Mouse (Mus musculus) CH12.LX (cell line): Measurements from ENCODE around the gene Arhgef40. TPM values are rescaled to one million over a fixed set of nuclear protein-coding genes. Genes with fewer than 3 reads are reported as not detected.

Experiments used
- DNase-seq: peaks from one replicate; pipeline ENCODE4 v3.0.0-alpha.2; 2013; ENCODE audit errors: extremely low read depth
- H3K27ac ChIP-seq: 2 replicates; pipeline ENCODE4 v1.5.1; 2012; ENCODE audit warnings: low read depth, mild to moderate bottlenecking, control low read depth, moderate library complexity; ENCODE audit not compliant: insufficient read depth
- H3K27me3 ChIP-seq: replicated peaks from 2 replicates; pipeline ENCODE3; 2012; ENCODE audit warnings: inconsistent platforms
- H3K36me3 ChIP-seq, 2 experiments: replicated peaks in 1 of 2; 2 replicates each; pipeline versions ENCODE3 to v1.6.1; 2012; ENCODE audit warnings: inconsistent platforms in 1 of 2, low read length in 1 of 2, mild to moderate bottlenecking in 1 of 2, mixed read lengths in 1 of 2, moderate library complexity in 1 of 2; ENCODE audit not compliant: control insufficient read depth in 1 of 2, insufficient read depth in 1 of 2
- H3K4me1 ChIP-seq, 2 experiments: 2 replicates each; pipeline ENCODE4 v1.6.1; 2012; ENCODE audit warnings: inconsistent platforms in 1 of 2, moderate library complexity in 1 of 2; ENCODE audit not compliant: insufficient read depth in 2 of 2, control insufficient read depth in 1 of 2
- H3K4me2 ChIP-seq: 2 replicates; pipeline ENCODE4 v1.6.1; 2012; ENCODE audit warnings: low read depth, mild to moderate bottlenecking, control low read depth; ENCODE audit not compliant: poor library complexity, insufficient read depth, severe bottlenecking
- H3K4me3 ChIP-seq, 3 experiments: fragments of 150-350 bp in 1 of 3; sonication (generic) in 1 of 3; replicated peaks in 1 of 3; 2 replicates each; pipeline versions ENCODE3 to v1.5.1; 2011 to 2012; ENCODE audit warnings: low read depth in 2 of 3, low read length in 2 of 3, mild to moderate bottlenecking in 2 of 3, moderate library complexity in 2 of 3, control low read depth in 1 of 3, improper control_type of control experiment in 1 of 3, inconsistent platforms in 1 of 3, mixed read lengths in 1 of 3; ENCODE audit not compliant: poor library complexity in 1 of 3
- H3K79me2 ChIP-seq: replicated peaks from 2 replicates; pipeline ENCODE4 v1.6.1; 2012; ENCODE audit warnings: mild to moderate bottlenecking, moderate library complexity; ENCODE audit not compliant: control insufficient read depth, poor library complexity, insufficient read depth, severe bottlenecking; ENCODE audit errors: extremely low read depth
- H3K9ac ChIP-seq: 2 replicates; pipeline ENCODE4 v1.6.1; 2012; ENCODE audit warnings: low read depth, mild to moderate bottlenecking, control low read depth, moderate library complexity; ENCODE audit not compliant: insufficient read depth
- H3K9me3 ChIP-seq: replicated peaks from 2 replicates; pipeline ENCODE3; 2012; ENCODE audit warnings: low read length, inconsistent platforms, mixed read lengths
- CHD1 ChIP-seq: IDR thresholded peaks from 2 replicates; pipeline ENCODE4 v1.6.1; 2012; ENCODE audit warnings: low read depth, low read length, improper control_type of control experiment, inconsistent platforms
- CHD2 ChIP-seq: IDR thresholded peaks from 2 replicates; pipeline ENCODE4 v1.6.1; 2011; ENCODE audit warnings: low read length, improper control_type of control experiment
- CTCF ChIP-seq, 2 experiments: IDR thresholded peaks in 1 of 2; conservative IDR thresholded peaks in 1 of 2; 2 replicates each; pipeline ENCODE4 v1.5.1; 2011 to 2012; ENCODE audit warnings: low read depth in 2 of 2, low read length in 2 of 2, improper control_type of control experiment in 1 of 2, inconsistent platforms in 1 of 2, mild to moderate bottlenecking in 1 of 2, moderate library complexity in 1 of 2
- E2F4 ChIP-seq: IDR thresholded peaks from 2 replicates; pipeline ENCODE4 v1.6.1; 2011; ENCODE audit warnings: low read depth, low read length, improper control_type of control experiment; ENCODE audit not compliant: insufficient replicate concordance
- ETS1 ChIP-seq: conservative IDR thresholded peaks from 2 replicates; pipeline ENCODE4 v1.6.1; 2012; ENCODE audit warnings: low read depth, mild to moderate bottlenecking, inconsistent platforms, low read length, improper control_type of control experiment, moderate library complexity
- GABPA ChIP-seq: IDR thresholded peaks from 2 replicates; pipeline ENCODE4 v1.6.1; 2012; ENCODE audit warnings: low read depth, low read length, improper control_type of control experiment, inconsistent platforms; ENCODE audit not compliant: insufficient replicate concordance
- HCFC1 ChIP-seq: IDR thresholded peaks from 2 replicates; pipeline ENCODE4 v1.6.1; 2012; ENCODE audit warnings: low read depth, mild to moderate bottlenecking, inconsistent platforms, low read length, improper control_type of control experiment
- JUN ChIP-seq: IDR thresholded peaks from 2 replicates; pipeline ENCODE4 v1.6.1; 2011; ENCODE audit warnings: low read depth, mild to moderate bottlenecking, low read length, improper control_type of control experiment, moderate library complexity; ENCODE audit not compliant: insufficient read depth
- JUND ChIP-seq: conservative IDR thresholded peaks from 2 replicates; pipeline ENCODE4 v1.6.1; 2011; ENCODE audit warnings: low read depth, low read length, improper control_type of control experiment
- KAT2A ChIP-seq: IDR thresholded peaks from 2 replicates; pipeline ENCODE4 v1.6.1; 2012; ENCODE audit warnings: low read length, improper control_type of control experiment, inconsistent platforms; ENCODE audit not compliant: insufficient replicate concordance
- MAZ ChIP-seq: IDR thresholded peaks from 2 replicates; pipeline ENCODE4 v1.6.1; 2012; ENCODE audit warnings: low read depth, mild to moderate bottlenecking, inconsistent platforms, low read length, improper control_type of control experiment, moderate library complexity
- MEF2A ChIP-seq: IDR thresholded peaks from 2 replicates; pipeline ENCODE4 v1.6.1; 2014; ENCODE audit warnings: low read depth, mild to moderate bottlenecking, inconsistent platforms, low read length, improper control_type of control experiment, borderline replicate concordance
- MXI1 ChIP-seq: IDR thresholded peaks from 2 replicates; pipeline ENCODE4 v1.6.1; 2011; ENCODE audit warnings: mild to moderate bottlenecking, low read depth, low read length, improper control_type of control experiment
- MYC ChIP-seq: IDR thresholded peaks from 2 replicates; pipeline ENCODE4 v1.6.1; 2011; ENCODE audit warnings: low read depth, mild to moderate bottlenecking, improper control_type of control experiment, low read length
- NELFE ChIP-seq: IDR thresholded peaks from 2 replicates; pipeline ENCODE4 v1.6.1; 2011; ENCODE audit warnings: low read depth, low read length, improper control_type of control experiment
- NRF1 ChIP-seq: IDR thresholded peaks from 2 replicates; pipeline ENCODE4 v1.6.1; 2014; ENCODE audit warnings: low read depth, mild to moderate bottlenecking, inconsistent platforms, low read length, improper control_type of control experiment, moderate library complexity
- PAX5 ChIP-seq: IDR thresholded peaks from 2 replicates; pipeline ENCODE4 v1.6.1; 2012; ENCODE audit warnings: low read length, inconsistent platforms, mixed read lengths
- RAD21 ChIP-seq: IDR thresholded peaks from 2 replicates; pipeline ENCODE4 v1.6.1; 2011; ENCODE audit warnings: low read depth, mild to moderate bottlenecking, low read length, improper control_type of control experiment, moderate library complexity
- RCOR1 ChIP-seq: conservative IDR thresholded peaks from 2 replicates; pipeline ENCODE4 v1.6.1; 2012; ENCODE audit warnings: low read depth, mild to moderate bottlenecking, inconsistent platforms, low read length, improper control_type of control experiment
- SIN3A ChIP-seq: IDR thresholded peaks from 2 replicates; pipeline ENCODE4 v1.6.1; 2012; ENCODE audit warnings: low read length, improper control_type of control experiment, inconsistent platforms
- SMC3 ChIP-seq: IDR thresholded peaks from 2 replicates; pipeline ENCODE4 v1.6.1; 2011; ENCODE audit warnings: low read depth, low read length, improper control_type of control experiment
- TBP ChIP-seq: conservative IDR thresholded peaks from 2 replicates; pipeline ENCODE4 v1.6.1; 2011; ENCODE audit warnings: low read depth, low read length, improper control_type of control experiment
- USF1 ChIP-seq: IDR thresholded peaks from 2 replicates; pipeline ENCODE4 v1.6.1; 2014; ENCODE audit warnings: low read depth, mild to moderate bottlenecking, inconsistent platforms, low read length, improper control_type of control experiment
- USF2 ChIP-seq: conservative IDR thresholded peaks from 2 replicates; pipeline ENCODE4 v1.6.1; 2011; ENCODE audit warnings: low read depth, low read length, improper control_type of control experiment
- ZKSCAN1 ChIP-seq: IDR thresholded peaks from 2 replicates; pipeline ENCODE4 v1.6.1; 2012; ENCODE audit warnings: low read depth, inconsistent platforms, low read length, improper control_type of control experiment, borderline replicate concordance
- ZMIZ1 ChIP-seq: IDR thresholded peaks from 2 replicates; pipeline ENCODE4 v1.6.1; 2012; ENCODE audit warnings: low read depth, mild to moderate bottlenecking, inconsistent platforms, low read length, improper control_type of control experiment
- dilution Hi-C: fragments of 300-500 bp; cut with MboI; formaldehyde crosslinking; loops from 2 replicates; pipeline ENCODE4 v1.14.3; 2020; ENCODE audit warnings: low sequenced_read_pairs; ENCODE audit not compliant: extremely low pct_unique_long_range_greater_than_20kb, extremely low pct_ligation_motif_present
- in situ Hi-C: fragments of 300-500 bp; cut with MboI; formaldehyde crosslinking; loops from 3 replicates; pipeline ENCODE4 v1.14.3; 2019; ENCODE audit warnings: low sequenced_read_pairs, low pct_ligation_motif_present, low pct_unique_long_range_greater_than_20kb, mixed read lengths
- polyA plus RNA-seq: library from polyadenylated mRNA; unstranded; fragments of >175 nt; gene quantifications from 2 replicates; pipeline ENCODE4 v1.2.1, GENCODE M21; 2012; ENCODE audit warnings: low read depth; ENCODE audit not compliant: insufficient read length
- total RNA-seq, 2 experiments: library from RNA; depleted of rRNA; stranded (reverse); fragments of 300-350 nt in 1 of 2; fragments of >200 nt in 1 of 2; gene quantifications; 2 replicates each; pipeline ENCODE4 v1.2.3; 2012 to 2014

Gene Arhgef40
- total and polyA plus RNA-seq, 3 experiments, result 0.62 to 3.8 (median 1.1) TPM

DNA sequence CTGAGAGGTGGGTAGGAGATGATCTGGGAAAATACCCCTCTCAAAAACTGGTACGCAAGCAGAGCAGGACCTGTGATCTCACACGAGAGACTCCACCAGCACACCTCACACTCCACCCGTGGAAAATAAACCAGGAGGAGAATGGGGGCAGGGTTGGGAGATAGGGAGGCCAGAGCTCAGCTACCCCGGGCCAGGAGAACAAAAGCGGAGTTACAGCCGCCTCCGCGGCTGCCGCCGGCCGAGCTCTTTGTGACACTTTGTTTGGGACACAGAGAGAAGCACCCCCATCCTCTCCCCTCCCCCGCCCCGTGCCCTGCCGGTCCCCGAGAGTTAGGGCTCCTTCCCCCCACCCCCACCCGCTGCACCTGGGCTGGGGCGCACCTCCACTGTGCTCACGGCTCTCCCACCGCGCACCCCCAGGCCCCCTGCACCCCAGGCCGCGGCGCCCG is 29.3 kb downstream of the Arhgef40 start:
- TF ChIP-seq SIN3A (no peak), RAD21 (no peak), HCFC1 (no peak), ZMIZ1 (no peak), ZKSCAN1 (no peak), NELFE (no peak), CTCF (conservative IDR thresholded peaks at IDR 0.05 in 1 of 2, IDR thresholded peaks at IDR 0.05 in 1 of 2; ENCODE audit: low read depth in 2 of 2, low read length in 2 of 2) (no peak), CHD2 (no peak), USF2 (no peak), NRF1 (no peak), ETS1 (no peak), KAT2A (no peak), TBP (no peak), PAX5 (no peak), MEF2A (no peak)
- DNase-seq, result no peak
- H3K4me2 ChIP-seq, result peak overlapping the region; percentile 85
- H3K9ac ChIP-seq, result peak overlapping the region; percentile 96; the same call in 1 of the 2 replicates
- no peaks in the 10 kb centered on the region for H3K9me3 ChIP-seq
- H3K27ac ChIP-seq, result no peak overlapping the region
- peaks cover 5 to 26% of the 10 kb centered on the region in 2 experiments for H3K36me3 ChIP-seq
- dilution Hi-C loops (no loop called here), in situ Hi-C loops (no loop called here)
- peaks cover 19 to 53% of the 10 kb centered on the region in 2 experiments for H3K4me1 ChIP-seq
- no peaks in the 10 kb centered on the region for H3K27me3 ChIP-seq
- H3K4me3 ChIP-seq, result no peak overlapping the region
- H3K79me2 ChIP-seq, result no peaks in the 10 kb centered on the region; the same call in 1 of the 2 replicates

DNA sequence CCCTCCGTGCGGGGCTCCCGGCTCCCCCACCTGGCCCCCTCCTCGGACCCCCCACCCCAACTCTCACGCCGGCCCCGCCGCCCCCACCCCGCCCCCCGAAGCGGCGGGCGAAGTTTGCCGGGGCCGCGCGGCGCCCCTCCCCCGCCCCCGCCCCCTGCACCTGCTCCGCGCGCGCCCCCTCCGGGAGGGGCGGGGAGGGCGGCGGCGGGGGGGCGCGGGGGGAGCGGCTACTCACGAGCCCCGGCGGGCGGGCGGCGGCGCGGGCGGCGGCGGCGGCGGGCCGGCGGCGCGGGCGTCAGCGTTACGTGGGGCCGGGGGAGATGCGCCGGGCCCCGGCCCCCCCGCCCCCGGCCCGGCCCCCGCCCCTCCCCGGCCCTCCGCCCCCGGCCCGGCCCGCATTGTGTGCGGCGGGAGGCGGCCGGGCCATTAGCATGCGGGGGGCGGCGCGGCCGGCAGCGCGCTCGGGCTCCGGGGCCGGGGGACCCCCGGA is 29.8 kb downstream of the Arhgef40 start:
- Histone ChIP-seq H3K27me3 (no peaks in the 10 kb centered on the region), H3K9me3 (no peaks in the 10 kb centered on the region), H3K27ac (no peak overlapping the region), H3K4me1 (peaks cover 15 to 51% of the 10 kb centered on the region in 2 experiments), H3K79me2 (no peaks in the 10 kb centered on the region; the same call in 1 of the 2 replicates), H3K36me3 (peaks cover 2 to 21% of the 10 kb centered on the region in 2 experiments), H3K4me3 (peak overlapping the region in 2 of 3 experiments; percentile 60 to 79), H3K4me2 (peak overlapping the region; percentile 85), H3K9ac (peak overlapping the region; percentile 96)
- dilution Hi-C loops (no loop called here), in situ Hi-C loops (no loop called here)
- DNase-seq, result no peak
- TF ChIP-seq SIN3A (no peak), MXI1 (no peak), MYC (no peak), GABPA (no peak), SMC3 (no peak), USF1 (no peak), RCOR1 (no peak), CHD1 (no peak), JUND (no peak), MEF2A (no peak), NRF1 (no peak), CHD2 (no peak), MAZ (no peak), PAX5 (no peak), JUN (no peak), E2F4 (no peak)
